Mouse (Mus musculus): ENCODE data around the gene Gdpd5. TPM values are rescaled to one million over a fixed set of nuclear protein-coding genes. Genes with fewer than 3 reads are reported as not detected.

Gdpd5 gene
- polyA plus RNA-seq, 1 experiment from 2014 or later, result 1.3 TPM

DNA sequence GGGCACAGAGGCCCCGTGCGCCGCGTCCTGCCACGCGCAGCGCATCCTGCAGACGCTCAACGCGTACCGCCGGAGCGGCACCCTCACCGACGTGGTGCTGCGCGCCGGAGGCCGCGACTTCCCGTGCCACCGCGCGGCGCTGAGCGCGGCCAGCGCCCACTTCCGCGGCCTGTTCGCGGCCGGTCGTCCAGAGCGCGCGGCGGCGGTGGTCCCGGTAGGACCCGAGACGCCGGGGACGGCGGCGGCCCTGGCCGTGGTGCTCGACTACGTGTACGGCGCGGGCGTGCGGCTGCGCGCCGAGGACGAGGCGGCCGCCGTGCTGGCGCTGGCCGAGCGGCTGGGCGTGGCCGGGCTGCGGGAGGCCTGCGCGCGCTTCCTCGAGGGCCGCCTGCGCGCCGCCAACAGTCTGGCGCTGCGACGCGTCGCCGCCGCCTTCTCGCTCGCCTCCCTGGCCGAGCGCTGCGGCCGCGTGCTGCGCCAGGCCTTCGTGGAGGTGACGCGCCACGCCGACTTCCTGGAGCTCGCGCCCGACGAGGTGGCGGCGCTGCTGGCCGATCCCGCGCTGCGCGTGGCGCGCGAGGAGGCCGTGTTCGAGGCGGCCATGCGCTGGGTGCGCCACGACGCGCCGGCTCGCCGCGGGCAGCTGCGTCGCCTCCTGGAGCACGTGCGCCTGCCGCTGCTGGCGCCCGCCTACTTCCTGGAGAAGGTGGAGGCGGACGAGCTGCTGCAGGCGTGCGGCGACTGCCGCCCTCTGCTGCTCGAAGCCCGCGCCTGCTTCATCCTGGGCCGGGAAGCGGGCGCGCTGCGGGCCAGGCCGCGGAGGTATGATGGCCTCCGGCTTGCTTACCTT is 87.3 kb downstream of the Gdpd5 start:
- DNase-seq (peak; percentile 34), ATAC-seq (ENCODE audit: low read depth) (peak; percentile 48)
- peak overlapping the region; percentile 53 for H3K9ac ChIP-seq
- peak overlapping the region; percentile 76 for H3K4me2 ChIP-seq
- peaks cover 43% of the 10 kb centered on the region for H3K4me1 ChIP-seq (replicated peaks)
- H3K27me3 ChIP-seq, result peaks cover 57% of the 10 kb centered on the region
- H3K36me3 ChIP-seq, result peaks cover 16% of the 10 kb centered on the region
- no peaks in the 10 kb centered on the region for H3K9me3 ChIP-seq (replicated peaks)
- H3K4me3 ChIP-seq (replicated peaks), result peak overlapping the region; percentile 57
- WGBS (ENCODE audit: insufficient replicate concordance), result 1% methylated on average over 135 of the region's 145 CpGs
- H3K27ac ChIP-seq, result peak overlapping the region; percentile 73

DNA sequence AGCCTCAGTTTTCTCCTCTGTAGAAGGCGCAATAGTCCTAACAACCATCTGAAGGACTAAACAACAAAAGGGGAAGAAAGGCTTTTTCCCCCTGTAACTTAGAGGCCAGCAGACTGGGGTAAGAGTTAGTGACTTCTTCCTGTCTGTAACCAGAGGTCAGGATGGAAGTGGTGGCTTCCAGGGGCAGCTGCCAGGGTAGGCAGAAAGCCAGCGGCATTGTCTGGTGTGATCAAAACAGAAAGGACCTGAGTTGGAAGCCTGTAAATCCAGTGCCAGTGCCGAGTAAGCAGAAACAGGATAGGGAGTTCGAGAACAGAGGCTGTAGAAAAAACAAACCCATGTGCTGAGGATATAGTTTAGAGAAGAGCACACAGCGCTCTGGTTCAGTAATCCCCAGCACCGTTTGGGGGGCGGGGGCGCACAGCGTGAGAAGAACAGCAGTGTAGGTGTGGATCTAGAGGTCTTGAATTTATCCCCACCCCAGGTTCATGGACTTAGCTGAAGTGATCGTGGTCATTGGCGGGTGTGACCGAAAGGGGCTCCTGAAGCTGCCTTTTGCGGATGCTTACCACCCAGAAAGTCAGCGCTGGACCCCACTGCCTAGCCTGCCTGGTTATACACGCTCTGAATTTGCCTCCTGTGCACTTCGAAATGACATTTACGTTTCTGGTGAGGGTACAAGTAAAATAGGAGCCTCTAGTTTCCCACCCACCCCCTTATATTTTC is 88.6 kb downstream of the Gdpd5 start:
- Histone ChIP-seq H3K4me2 (no peak overlapping the region), H3K9me3 (replicated peaks) (no peaks in the 10 kb centered on the region), H3K4me3 (replicated peaks) (no peak overlapping the region), H3K4me1 (replicated peaks) (peaks cover 56% of the 10 kb centered on the region), H3K27me3 (peaks cover 57% of the 10 kb centered on the region), H3K36me3 (peaks cover 29% of the 10 kb centered on the region), H3K27ac (peak overlapping the region; percentile 9; the same call in 1 of the 2 replicates), H3K9ac (no peak overlapping the region)
- DNase-seq (no peak), ATAC-seq (ENCODE audit: low read depth) (no peak)
- 64% methylated on average over 17 of the region's 17 CpGs for WGBS (ENCODE audit: insufficient replicate concordance)

DNA sequence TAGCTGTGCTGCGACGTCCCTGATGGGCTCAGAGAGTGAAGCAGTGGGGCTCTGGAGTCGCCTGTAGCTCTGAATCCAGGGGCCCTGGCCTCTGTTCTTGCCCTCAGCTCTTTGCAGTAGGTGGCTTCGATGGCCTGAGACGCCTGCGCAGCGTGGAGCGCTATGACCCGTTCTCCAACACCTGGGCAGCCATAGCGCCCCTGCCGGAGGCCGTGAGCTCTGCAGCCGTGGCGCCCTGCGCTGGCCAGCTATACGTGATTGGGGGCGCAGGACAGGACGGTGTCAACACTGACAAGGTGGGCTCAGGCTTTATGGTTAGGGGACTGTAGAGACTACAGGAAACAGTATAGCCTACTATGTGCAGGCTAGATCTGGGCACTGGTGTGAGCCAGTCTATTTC is 90.4 kb downstream of the Gdpd5 start:
- H3K36me3 ChIP-seq, result peaks cover 36% of the 10 kb centered on the region
- DNase-seq (no peak), ATAC-seq (ENCODE audit: low read depth) (no peak)
- WGBS (ENCODE audit: insufficient replicate concordance), result 68% methylated on average over 18 of the region's 18 CpGs
- H3K9me3 ChIP-seq (replicated peaks), result no peaks in the 10 kb centered on the region
- peaks cover 73% of the 10 kb centered on the region for H3K4me1 ChIP-seq (replicated peaks)
- no peak overlapping the region for H3K9ac ChIP-seq
- no peak overlapping the region for H3K4me3 ChIP-seq (replicated peaks)
- no peak overlapping the region for H3K27ac ChIP-seq
- peaks cover 41% of the 10 kb centered on the region for H3K27me3 ChIP-seq
- H3K4me2 ChIP-seq, result no peak overlapping the region

DNA sequence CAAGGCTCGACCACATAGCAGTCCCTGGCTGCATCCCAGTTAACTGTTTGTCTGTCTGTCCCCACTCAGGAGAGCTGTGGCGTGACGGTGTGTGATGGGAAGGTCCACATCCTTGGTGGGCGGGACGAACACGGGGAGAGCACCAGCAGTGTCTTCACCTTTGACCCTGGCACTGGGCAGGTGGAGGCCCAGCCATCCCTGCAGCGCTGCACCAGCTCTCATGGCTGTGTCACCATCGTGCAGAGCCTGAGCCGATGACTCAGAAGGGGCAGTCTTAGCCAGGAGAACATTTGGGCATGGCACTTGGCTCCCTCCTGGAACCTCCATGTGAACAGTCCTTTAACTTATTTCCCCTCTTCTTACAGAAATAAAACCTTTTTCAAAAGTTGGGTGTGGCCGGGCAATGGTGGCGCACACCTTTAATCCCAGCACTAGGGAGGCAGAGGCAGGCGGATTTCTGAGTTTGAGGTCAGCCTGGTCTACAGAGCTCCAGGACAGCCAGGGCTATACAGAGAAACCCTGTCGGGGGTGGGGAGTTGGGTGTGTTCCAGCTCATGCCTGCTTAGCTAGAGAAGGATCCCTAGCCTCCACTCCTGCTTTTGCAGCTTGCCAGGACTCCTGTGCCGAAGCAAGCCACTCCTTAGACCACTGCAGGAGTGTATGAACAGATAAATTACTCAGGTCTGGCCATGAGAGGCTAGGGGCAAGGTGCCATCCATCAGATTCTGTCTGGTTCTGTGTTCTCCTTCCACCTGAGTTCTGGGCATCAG is 92.6 kb downstream of the Gdpd5 start:
- Histone ChIP-seq H3K9ac (no peak overlapping the region), H3K4me1 (replicated peaks) (peaks cover 78% of the 10 kb centered on the region), H3K4me3 (replicated peaks) (no peak overlapping the region), H3K27ac (peak overlapping the region; percentile 79; the same call in 1 of the 2 replicates), H3K27me3 (peaks cover 19% of the 10 kb centered on the region), H3K9me3 (replicated peaks) (no peaks in the 10 kb centered on the region), H3K4me2 (no peak overlapping the region), H3K36me3 (peaks cover 58% of the 10 kb centered on the region)
- ATAC-seq (ENCODE audit: low read depth), result peak; percentile 46; the same call in 1 of the 2 replicates
- WGBS (ENCODE audit: insufficient replicate concordance), result 75% methylated on average over 14 of the region's 14 CpGs
- DNase-seq, result peak; percentile 32

DNA sequence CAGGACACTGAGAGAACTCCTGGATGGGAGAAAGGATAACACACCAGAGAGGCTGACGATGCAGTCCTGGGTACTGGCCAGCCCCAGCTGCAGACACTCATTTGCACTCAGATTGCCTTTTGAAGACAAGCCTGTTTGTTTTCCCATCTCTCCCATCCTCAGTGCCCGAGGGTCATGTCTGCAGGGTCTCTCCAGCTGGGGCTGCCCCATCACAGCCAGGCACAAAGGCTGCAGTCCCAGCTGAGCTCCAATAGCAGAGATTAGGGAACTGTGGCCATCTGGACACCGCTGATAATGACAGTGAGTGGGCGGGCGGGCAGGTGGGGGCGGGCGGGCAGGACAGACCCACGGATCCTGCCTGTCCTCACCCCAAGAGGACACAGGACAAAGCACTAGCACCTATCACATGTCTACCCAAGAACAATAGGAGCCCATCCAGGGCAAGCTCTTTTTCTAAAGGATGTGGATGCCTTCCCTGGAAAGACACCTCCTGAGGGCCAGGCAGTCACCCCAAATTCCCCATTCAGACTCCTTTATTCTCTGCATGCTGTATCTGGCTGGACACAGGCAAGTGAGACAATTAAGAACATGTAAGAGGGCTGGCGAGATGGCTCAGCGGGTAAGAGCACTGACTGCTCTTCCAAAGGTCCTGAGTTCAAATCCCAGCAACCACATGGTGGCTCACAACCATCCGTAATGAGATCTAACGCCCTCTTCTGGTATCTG is 93.8 kb downstream of the Gdpd5 start:
- DNase-seq (peak; percentile 69), ATAC-seq (ENCODE audit: low read depth) (peak; percentile 79)
- WGBS (ENCODE audit: insufficient replicate concordance), result 28% methylated on average over 12 of the region's 12 CpGs
- Histone ChIP-seq H3K4me3 (replicated peaks) (no peak overlapping the region), H3K9ac (peak overlapping the region; percentile 50; the same call in 1 of the 2 replicates), H3K27me3 (peaks cover 7% of the 10 kb centered on the region), H3K4me2 (peak overlapping the region; percentile 47), H3K36me3 (peaks cover 70% of the 10 kb centered on the region), H3K9me3 (replicated peaks) (no peaks in the 10 kb centered on the region), H3K4me1 (replicated peaks) (peaks cover 79% of the 10 kb centered on the region), H3K27ac (peak overlapping the region; percentile 79)

DNA sequence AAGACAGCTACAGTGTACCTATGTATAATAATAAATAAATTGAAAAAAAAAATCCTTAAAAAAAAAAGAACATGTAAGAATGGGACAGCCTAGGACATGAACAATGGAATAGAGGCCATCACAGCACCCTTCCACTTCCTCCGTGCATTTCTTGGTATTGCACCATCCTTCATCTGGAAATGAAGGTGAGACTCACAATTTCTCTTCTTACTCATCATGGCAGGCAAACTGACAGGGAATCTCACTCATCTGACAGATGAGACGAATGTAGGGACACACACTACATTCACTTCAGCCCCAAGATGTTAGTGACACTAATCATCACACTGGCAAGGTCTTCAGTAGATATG is 94.3 kb downstream of the Gdpd5 start:
- Histone ChIP-seq H3K9ac (0 out of 2 replicates have a peak overlapping the region, but pooled peaks have one; percentile 33), H3K36me3 (peaks cover 75% of the 10 kb centered on the region), H3K27ac (peak overlapping the region; percentile 79), H3K4me1 (replicated peaks) (peaks cover 83% of the 10 kb centered on the region), H3K4me3 (replicated peaks) (no peak overlapping the region), H3K9me3 (replicated peaks) (no peaks in the 10 kb centered on the region), H3K27me3 (0 out of 2 replicates have a peak, but pooled peaks cover 1% of the 10 kb centered on the region), H3K4me2 (no peak overlapping the region)
- ATAC-seq (ENCODE audit: low read depth), result peak; percentile 3; the same call in 1 of the 2 replicates
- DNase-seq, result no peak
- 59% methylated on average over 2 of the region's 2 CpGs for whole genome bisulfite sequencing (ENCODE audit: insufficient replicate concordance)

DNA sequence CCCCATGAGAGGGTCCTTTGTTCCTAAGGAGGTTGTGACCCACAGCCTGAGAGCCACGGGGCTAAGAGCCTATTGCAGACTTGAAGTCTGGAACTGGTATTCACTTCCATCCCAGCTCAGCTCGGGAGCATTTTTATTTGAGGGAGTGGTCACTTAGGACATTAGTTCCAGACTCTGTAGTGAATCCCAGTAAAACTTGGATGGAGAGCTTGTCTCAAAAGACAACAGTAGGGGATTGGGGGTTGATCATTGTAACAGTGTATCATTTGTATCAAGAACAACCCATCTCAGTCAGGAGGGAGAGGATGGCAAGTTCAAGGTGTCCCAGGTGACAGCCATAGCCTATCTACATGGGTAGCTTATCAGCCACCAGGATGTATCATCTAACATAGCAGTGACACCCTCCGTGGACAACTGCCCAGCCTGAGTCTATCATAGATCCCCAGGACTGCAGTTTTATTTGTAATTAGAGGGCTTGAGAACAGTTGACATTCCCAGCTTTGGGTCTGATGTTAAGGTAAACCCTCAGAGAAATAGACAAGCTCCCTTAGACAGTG is 95.4 kb downstream of the Gdpd5 start:
- peaks cover 91% of the 10 kb centered on the region for H3K4me1 ChIP-seq (replicated peaks)

DNA sequence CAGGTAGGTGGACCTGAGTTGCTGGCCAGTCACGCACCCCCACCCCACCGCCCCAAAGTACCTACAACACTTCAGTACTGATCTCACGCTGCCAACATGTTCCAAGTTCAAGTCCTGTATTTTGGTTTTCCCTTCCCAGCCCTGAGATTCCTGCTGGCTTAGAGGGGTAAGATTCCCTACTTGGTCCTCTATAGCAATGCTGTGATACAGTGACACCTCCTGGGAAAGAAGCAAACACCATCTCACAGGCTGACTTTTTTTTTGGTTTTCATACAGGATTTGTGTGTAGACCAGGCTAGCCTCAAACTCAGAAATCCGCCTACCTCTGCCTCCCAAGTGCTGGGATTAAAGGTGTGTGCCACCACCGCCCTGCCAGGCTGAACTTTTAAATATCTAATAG is 96.0 kb downstream of the Gdpd5 start:
- Histone ChIP-seq H3K4me1 (replicated peaks) (peaks cover 96% of the 10 kb centered on the region), H3K4me2 (no peak overlapping the region), H3K9ac (no peak overlapping the region), H3K36me3 (peaks cover 88% of the 10 kb centered on the region), H3K27ac (peak overlapping the region; percentile 79; the same call in 1 of the 2 replicates), H3K4me3 (replicated peaks) (no peak overlapping the region), H3K27me3 (no peaks in the 10 kb centered on the region), H3K9me3 (replicated peaks) (no peaks in the 10 kb centered on the region)
- ATAC-seq (ENCODE audit: low read depth), result no peak
- 81% methylated on average over 5 of the region's 5 CpGs for WGBS (ENCODE audit: insufficient replicate concordance)
- no peak for DNase-seq

More for the DNA sequence above, 95.4 kb downstream of the Gdpd5 start:
- Histone ChIP-seq H3K4me2 (no peak overlapping the region), H3K4me3 (replicated peaks) (no peak overlapping the region), H3K27me3 (no peaks in the 10 kb centered on the region), H3K27ac (peak overlapping the region; percentile 79), H3K9me3 (replicated peaks) (no peaks in the 10 kb centered on the region), H3K9ac (no peak overlapping the region), H3K36me3 (peaks cover 86% of the 10 kb centered on the region)
- ATAC-seq (ENCODE audit: low read depth), result no peak
- WGBS (ENCODE audit: insufficient replicate concordance), result 29% methylated on average over 3 of the region's 3 CpGs
- no peak for DNase-seq

DNA sequence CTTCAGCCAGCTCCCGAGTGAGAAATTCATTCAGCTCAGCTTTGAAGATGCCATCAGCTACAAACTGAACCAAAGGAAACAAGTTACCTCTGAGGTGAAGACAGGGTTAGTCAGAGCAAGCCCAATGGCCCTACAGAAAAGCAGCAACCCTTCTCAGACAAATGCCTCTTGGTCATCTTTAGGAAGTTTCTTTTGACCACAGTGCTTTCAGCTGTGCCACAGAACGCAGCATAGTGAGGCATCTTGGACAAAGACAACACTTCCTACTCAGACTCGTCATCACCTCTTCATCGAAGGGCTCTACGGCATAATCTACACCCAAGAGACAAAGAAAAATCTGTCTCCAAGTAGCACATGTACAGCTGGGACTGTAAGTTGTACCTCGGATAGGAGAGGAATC is 101.4 kb downstream of the Gdpd5 start:
- Histone ChIP-seq H3K36me3 (peaks cover 51% of the 10 kb centered on the region), H3K9ac (peak overlapping the region; percentile 94), H3K4me3 (replicated peaks) (peak overlapping the region; percentile 74), H3K4me2 (peak overlapping the region; percentile 90), H3K27me3 (no peaks in the 10 kb centered on the region), H3K4me1 (replicated peaks) (peaks cover 57% of the 10 kb centered on the region), H3K9me3 (replicated peaks) (no peaks in the 10 kb centered on the region), H3K27ac (peak overlapping the region; percentile 89)
- no peak for ATAC-seq (ENCODE audit: low read depth)
- WGBS (ENCODE audit: insufficient replicate concordance), result under 1% methylated on average over 6 of the region's 6 CpGs
- no peak for DNase-seq

DNA sequence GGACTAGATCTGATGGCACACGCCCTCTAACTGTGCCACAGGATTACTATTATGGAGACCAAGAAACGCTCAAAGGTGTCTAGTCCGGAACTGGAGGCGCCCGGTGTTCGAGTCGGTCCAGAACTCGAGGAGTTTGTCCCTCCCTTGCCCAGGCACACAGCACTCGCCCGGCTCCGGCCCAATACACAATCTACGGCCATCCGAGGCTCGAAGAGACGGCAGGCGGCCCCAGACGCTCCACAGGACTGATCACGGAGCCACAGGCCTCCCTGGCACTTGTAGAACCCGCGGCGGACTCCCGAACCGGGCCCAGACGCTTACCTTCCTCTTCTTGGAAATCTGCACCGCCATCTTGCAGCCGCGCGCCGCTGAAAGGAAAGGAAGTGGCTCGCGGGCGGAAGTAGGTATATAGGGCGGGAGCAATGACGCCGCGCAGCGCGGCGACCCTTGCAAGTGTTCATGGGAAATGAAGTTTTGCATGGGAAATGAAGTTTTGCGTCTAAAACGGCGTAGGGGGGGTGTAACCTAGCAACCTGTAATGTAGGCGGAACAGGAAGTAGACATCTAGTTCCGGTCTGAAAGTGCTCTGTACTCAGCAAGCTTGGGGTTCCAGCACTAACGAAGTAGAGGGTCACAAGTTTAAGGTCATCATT is 102.2 kb downstream of the Gdpd5 start, which contains the start of gene Rps3:
Rps3 (minus strand) TSS at position 468 of the 653 bp plus-strand sequence.
- peak; percentile 90 for DNase-seq
- H3K4me1 ChIP-seq (replicated peaks), result peaks cover 49% of the 10 kb centered on the region
- no peaks in the 10 kb centered on the region for H3K27me3 ChIP-seq
- peak; percentile 96 for ATAC-seq (ENCODE audit: low read depth)
- no peaks in the 10 kb centered on the region for H3K9me3 ChIP-seq (replicated peaks)
- peak within 1 kb of the TSS; percentile 89 for H3K27ac ChIP-seq
- peaks cover 44% of the 10 kb centered on the region for H3K36me3 ChIP-seq
- peak within 1 kb of the TSS; percentile 90 for H3K4me2 ChIP-seq
- peak within 1 kb of the TSS; percentile 74 for H3K4me3 ChIP-seq (replicated peaks)
- peak within 1 kb of the TSS; percentile 94 for H3K9ac ChIP-seq
- WGBS (ENCODE audit: insufficient replicate concordance), result 0% methylated on average over 45 of the region's 45 CpGs
